Mouse (Mus musculus): Measurements from ENCODE around the gene Gm7029.

- TF ChIP-seq POLR2A (IDR thresholded peaks at IDR 0.05; ENCODE audit: borderline replicate concordance, control insufficient read depth, low read depth, low read length) (no peak), CTCF (IDR thresholded peaks at IDR 0.05; ENCODE audit: control insufficient read depth, insufficient read depth, low read length) (no peak)
These were observed 25.5 kb upstream of the Gm7029 start for GRCm38 (mm10) chr17:33848139-33848538.
